In genomic region chr2:109280272-109280599, GRCm38 (mm10) we compare ENCODE assay signal across 8 mouse cellular contexts. TPM values are rescaled to one million over a fixed set of nuclear protein-coding genes. Genes with fewer than 3 reads are reported as not detected.
DNase-seq lines count a peak whose midpoint lies in the region; ATAC-seq and TF ChIP-seq lines count a peak whose summit lies in the region.

No protein-coding gene starts in this region.

- H3K4me2 ChIP-seq in heart, postnatal 0 days (ENCODE audit: low read depth, low read length) = peak overlapping the region; percentile 66
- H3K4me2 ChIP-seq in hindbrain, embryonic 13.5 days = peak overlapping the region; percentile 92
- H3K4me2 ChIP-seq in midbrain, embryonic 13.5 days (replicated peaks) = peak overlapping the region; percentile 72

- TF ChIP-seq CTCF in heart, postnatal 0 days (IDR thresholded peaks at IDR 0.05; ENCODE audit: low read depth) = no peak
- no peak for TF ChIP-seq CTCF in bone marrow, adult 2 months (IDR thresholded peaks at IDR 0.05; ENCODE audit: control insufficient read depth, insufficient read depth, low read length)

- no peak for TF ChIP-seq POLR2A in bone marrow, adult 2 months (IDR thresholded peaks at IDR 0.05; ENCODE audit: borderline replicate concordance, control insufficient read depth, low read depth, low read length)

- H3K4me3 ChIP-seq in heart, postnatal 0 days (ENCODE audit: low read depth, low read length) = peak overlapping the region; percentile 91
- H3K4me3 ChIP-seq in bone marrow, adult 2 months (replicated peaks; ENCODE audit: control insufficient read depth, low read depth, low read length) = peak overlapping the region; percentile 91
- H3K4me3 ChIP-seq in hindbrain, embryonic 13.5 days = peak overlapping the region; percentile 67
- peak overlapping the region; percentile 51 for H3K4me3 ChIP-seq in midbrain, embryonic 13.5 days (replicated peaks)

- H3K27me3 ChIP-seq in heart, postnatal 0 days (ENCODE audit: control insufficient read depth, insufficient read depth, low read length) = no peaks in the 10 kb centered on the region
- no peaks in the 10 kb centered on the region for H3K27me3 ChIP-seq in hindbrain, embryonic 13.5 days
- H3K27me3 ChIP-seq in midbrain, embryonic 13.5 days = no peaks in the 10 kb centered on the region

- DNase-seq in heart, postnatal 0 days (ENCODE audit: low spot score) = no peak
- DNase-seq in heart, adult 11 months = no peak
- DNase-seq in urinary bladder, postnatal 4 days (ENCODE audit: low spot score in 2 of 2) = no peak
- no peak for DNase-seq in spleen, postnatal 36 days (ENCODE audit: low spot score in 2 of 2)

- no peak for TF ChIP-seq EP300 in heart, postnatal 0 days (IDR thresholded peaks at IDR 0.05; ENCODE audit: low read depth)

- peaks cover 13% of the 10 kb centered on the region; the same call in 1 of the 2 replicates for H3K4me1 ChIP-seq in heart, postnatal 0 days (ENCODE audit: control insufficient read depth, insufficient read depth)
- H3K4me1 ChIP-seq in bone marrow, adult 2 months (ENCODE audit: control insufficient read depth, insufficient read depth, low read length) = no peaks in the 10 kb centered on the region; the same call in 1 of the 2 replicates
- peaks cover 14% of the 10 kb centered on the region for H3K4me1 ChIP-seq in hindbrain, embryonic 13.5 days (replicated peaks)
- peaks cover 20% of the 10 kb centered on the region for H3K4me1 ChIP-seq in midbrain, embryonic 13.5 days (replicated peaks)

- no peak for ATAC-seq in heart, postnatal 0 days (ENCODE audit: insufficient read depth, low read depth)
- no peak for ATAC-seq in hindbrain, embryonic 13.5 days (ENCODE audit: low FRiP score)
- no peak for ATAC-seq in midbrain, embryonic 13.5 days
- ATAC-seq in megakaryocyte progenitor cell, adult 5-6 weeks (replicated peaks; ENCODE audit: poor library complexity) = no peak

- H3K27ac ChIP-seq in heart, postnatal 0 days (ENCODE audit: low read depth) = peak overlapping the region; percentile 58
- peak overlapping the region; percentile 77 for H3K27ac ChIP-seq in bone marrow, adult 2 months (ENCODE audit: control insufficient read depth, insufficient read depth, low read depth, low read length, poor library complexity)
- peak overlapping the region; percentile 77 for H3K27ac ChIP-seq in hindbrain, embryonic 13.5 days
- H3K27ac ChIP-seq in midbrain, embryonic 13.5 days = peak overlapping the region; percentile 69

- WGBS in heart, postnatal 0 days = 6% methylated on average over 4 of the region's 4 CpGs
- 11% methylated on average over 4 of the region's 4 CpGs for WGBS in bone marrow, adult 2 months
- WGBS in hindbrain, embryonic 13.5 days = 6% methylated on average over 4 of the region's 4 CpGs
- WGBS in midbrain, embryonic 13.5 days = 5% methylated on average over 4 of the region's 4 CpGs

- no peaks in the 10 kb centered on the region for H3K9me3 ChIP-seq in heart, postnatal 0 days (replicated peaks; ENCODE audit: control insufficient read depth, low read length)
- H3K9me3 ChIP-seq in hindbrain, embryonic 13.5 days = no peaks in the 10 kb centered on the region
- no peaks in the 10 kb centered on the region for H3K9me3 ChIP-seq in midbrain, embryonic 13.5 days

- H3K9ac ChIP-seq in heart, postnatal 0 days (replicated peaks; ENCODE audit: low read depth, low read length) = peak overlapping the region; percentile 67
- peak overlapping the region; percentile 65 for H3K9ac ChIP-seq in hindbrain, embryonic 13.5 days
- H3K9ac ChIP-seq in midbrain, embryonic 13.5 days (replicated peaks) = peak overlapping the region; percentile 62

- H3K36me3 ChIP-seq in heart, postnatal 0 days (replicated peaks; ENCODE audit: control insufficient read depth, insufficient read depth, low read length) = no peaks in the 10 kb centered on the region
- no peaks in the 10 kb centered on the region for H3K36me3 ChIP-seq in hindbrain, embryonic 13.5 days
- H3K36me3 ChIP-seq in midbrain, embryonic 13.5 days = no peaks in the 10 kb centered on the region

RNA-seq across cellular contexts. Expression of gene Kif18a, which starts 0.3 kb away (rescaled TPM):
- 1.3 and 9.0 TPM in 2 replicates for total RNA-seq in heart, postnatal 0 days (2014; rRNA removed; ENCODE audit: low replicate concordance)
- 3.3 TPM in 2 replicates for polyA plus RNA-seq in heart, postnatal 0 days (2015; fragmentation: Nextera tagmentation; extraction: Ambion mirVana)
- 8.0 and 9.8 TPM in 2 replicates for polyA plus RNA-seq in bone marrow, adult 2 months (2011; ENCODE audit: insufficient read depth, insufficient read length, low replicate concordance, missing spikeins)
- 6.6 and 7.9 TPM in 2 replicates for polyA plus RNA-seq in hindbrain, embryonic 13.5 days (2015; fragmentation: Nextera tagmentation; extraction: Ambion mirVana)
- 15.1 TPM in 2 replicates for polyA plus RNA-seq in midbrain, embryonic 13.5 days (2015; fragmentation: Nextera tagmentation; extraction: Ambion mirVana)
- total RNA-seq in megakaryocyte progenitor cell, adult 5-6 weeks (2015) = 26.6 and 27.5 TPM in 2 replicates
- 22.7 and 31.2 TPM in 2 replicates for total RNA-seq in megakaryocyte progenitor cell, adult 5-6 weeks (2017)

RNA-seq across cellular contexts. Expression of gene Mettl15, which starts 0.3 kb away (rescaled TPM):
- 18.2 and 24.0 TPM in 2 replicates for total RNA-seq in heart, postnatal 0 days (2014; rRNA removed; ENCODE audit: low replicate concordance)
- polyA plus RNA-seq in heart, postnatal 0 days (2015; fragmentation: Nextera tagmentation; extraction: Ambion mirVana) = 14.7 and 16.1 TPM in 2 replicates
- polyA plus RNA-seq in bone marrow, adult 2 months (2011; ENCODE audit: insufficient read depth, insufficient read length, low replicate concordance, missing spikeins) = 1.1 and 2.4 TPM in 2 replicates
- polyA plus RNA-seq in hindbrain, embryonic 13.5 days (2015; fragmentation: Nextera tagmentation; extraction: Ambion mirVana) = 7.6 and 9.5 TPM in 2 replicates
- 9.4 and 10.0 TPM in 2 replicates for polyA plus RNA-seq in midbrain, embryonic 13.5 days (2015; fragmentation: Nextera tagmentation; extraction: Ambion mirVana)
- total RNA-seq in megakaryocyte progenitor cell, adult 5-6 weeks (2015) = 12.5 and 15.3 TPM in 2 replicates
- total RNA-seq in megakaryocyte progenitor cell, adult 5-6 weeks (2017) = 9.5 and 10.0 TPM in 2 replicates
